Mouse (Mus musculus): ENCODE results near the gene Ftsj1. TPM values are rescaled to one million over a fixed set of nuclear protein-coding genes. Genes with fewer than 3 reads are reported as not detected.

Gene Ftsj1
- total and polyA plus RNA-seq, 2 experiments from 2014 or later = 40.0 to 44.9 TPM

DNA sequence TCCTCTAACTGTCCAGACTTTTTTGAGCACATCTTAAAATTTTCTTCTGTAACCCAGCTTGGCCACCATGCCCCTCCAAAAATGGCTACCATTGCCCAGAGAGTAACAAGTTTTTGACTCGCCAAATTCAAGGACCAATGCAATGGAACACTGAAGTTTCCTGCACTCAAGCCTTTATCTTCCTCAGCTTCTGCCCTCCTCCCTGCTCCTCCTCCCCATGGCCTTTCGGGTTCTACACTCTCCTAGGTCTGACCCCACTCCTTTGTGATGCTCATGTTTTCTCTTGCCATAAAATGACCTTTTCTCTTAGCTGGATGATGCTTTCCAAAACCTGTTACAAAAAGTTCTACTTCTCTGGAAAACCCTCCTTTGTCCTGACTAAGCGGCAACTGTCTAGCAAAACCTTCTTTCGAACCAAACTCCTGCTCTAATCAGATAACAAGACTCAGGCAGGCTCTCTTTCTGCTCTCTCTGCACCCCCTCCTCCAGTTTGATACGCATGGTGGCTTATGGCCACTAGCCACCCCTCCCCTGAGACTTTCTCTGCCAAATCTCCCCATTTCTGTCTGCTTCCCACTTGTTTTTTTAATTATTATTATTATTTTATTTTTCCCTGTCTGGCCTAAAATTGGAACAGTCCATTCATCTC lies 11.1 kb upstream of the Ftsj1 start:
- Histone ChIP-seq H3K9me3 (ENCODE audit: low read length) (no peaks in the 10 kb centered on the region), H3K4me3 (ENCODE audit: low read depth, low read length) (no peak overlapping the region), H3K36me3 (ENCODE audit: insufficient read depth) (no peaks in the 10 kb centered on the region), H3K27me3 (ENCODE audit: insufficient read depth, low read length) (no peaks in the 10 kb centered on the region), H3K4me1 (ENCODE audit: insufficient read depth) (no peaks in the 10 kb centered on the region), H3K27ac (ENCODE audit: low read depth, low read length) (no peak overlapping the region), H3K4me2 (ENCODE audit: low read depth) (no peak overlapping the region), H3K9ac (no peak overlapping the region)
- ATAC-seq = no peak
- DNase-seq = no peak
- no peak for TF ChIP-seq CTCF (IDR thresholded peaks at IDR 0.05; ENCODE audit: low read depth)
- 78% methylated on average over 5 of the region's 5 CpGs for WGBS

DNA sequence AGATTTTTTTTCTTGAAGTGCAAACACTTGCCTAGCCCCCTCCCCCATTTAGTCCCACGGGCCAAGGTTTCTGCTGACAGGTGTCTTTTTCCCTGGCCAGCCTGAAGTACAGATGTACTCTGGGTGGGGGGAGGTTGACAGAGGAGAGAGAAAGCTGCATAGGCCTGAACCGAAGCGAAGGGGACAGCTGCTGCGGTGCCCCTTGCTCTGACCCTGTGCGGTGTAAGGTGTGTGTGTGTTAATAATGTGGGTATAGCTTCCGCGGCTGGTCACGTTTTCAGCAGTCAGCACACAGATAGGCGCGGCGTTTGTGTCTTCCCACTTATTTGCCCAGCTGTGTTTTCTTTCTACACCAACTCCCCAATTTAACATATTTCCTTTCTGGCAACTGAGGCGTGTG lies 7.3 kb upstream of the Ftsj1 start:
- ATAC-seq (no peak), DNase-seq (no peak)
- no peak for TF ChIP-seq CTCF (IDR thresholded peaks at IDR 0.05; ENCODE audit: low read depth)
- Histone ChIP-seq H3K4me2 (ENCODE audit: low read depth) (no peak overlapping the region), H3K4me1 (ENCODE audit: insufficient read depth) (no peaks in the 10 kb centered on the region), H3K36me3 (ENCODE audit: insufficient read depth) (no peaks in the 10 kb centered on the region), H3K4me3 (ENCODE audit: low read depth, low read length) (no peak overlapping the region), H3K27me3 (ENCODE audit: insufficient read depth, low read length) (no peaks in the 10 kb centered on the region), H3K9ac (no peak overlapping the region), H3K9me3 (ENCODE audit: low read length) (no peaks in the 10 kb centered on the region), H3K27ac (ENCODE audit: low read depth, low read length) (no peak overlapping the region)
- 89% methylated on average over 12 of the region's 12 CpGs for WGBS

DNA sequence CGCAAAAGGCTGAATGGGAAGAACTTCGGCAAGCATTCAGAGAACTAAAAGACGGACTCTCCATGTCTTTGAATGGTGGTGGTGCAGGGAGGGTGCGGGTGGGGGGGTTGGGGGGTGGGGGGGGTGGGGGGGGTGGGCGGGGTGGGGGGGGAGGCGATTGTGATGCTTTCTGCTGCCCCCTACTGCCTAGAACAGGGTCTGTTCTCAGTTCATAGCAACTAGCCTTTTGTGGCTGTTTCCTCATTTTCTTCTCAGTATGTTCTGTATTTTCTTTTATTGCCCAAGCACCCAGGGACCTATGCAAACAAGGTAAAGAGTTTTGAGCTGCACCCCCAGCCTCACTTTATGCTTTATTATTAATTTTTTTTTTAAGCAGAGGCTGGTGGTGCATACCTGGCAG lies 3.6 kb upstream of the Ftsj1 start:
- Histone ChIP-seq H3K4me2 (ENCODE audit: low read depth) (no peak overlapping the region), H3K9ac (no peak overlapping the region), H3K27me3 (ENCODE audit: insufficient read depth, low read length) (no peaks in the 10 kb centered on the region), H3K9me3 (ENCODE audit: low read length) (no peaks in the 10 kb centered on the region), H3K36me3 (ENCODE audit: insufficient read depth) (no peaks in the 10 kb centered on the region), H3K4me3 (ENCODE audit: low read depth, low read length) (no peak overlapping the region), H3K27ac (ENCODE audit: low read depth, low read length) (no peak overlapping the region), H3K4me1 (ENCODE audit: insufficient read depth) (0 out of 2 replicates have a peak, but pooled peaks cover 7% of the 10 kb centered on the region)
- 26% methylated on average over 4 of the region's 6 CpGs for WGBS
- ATAC-seq (no peak), DNase-seq (no peak)
- TF ChIP-seq CTCF (IDR thresholded peaks at IDR 0.05; ENCODE audit: low read depth) = no peak

DNA sequence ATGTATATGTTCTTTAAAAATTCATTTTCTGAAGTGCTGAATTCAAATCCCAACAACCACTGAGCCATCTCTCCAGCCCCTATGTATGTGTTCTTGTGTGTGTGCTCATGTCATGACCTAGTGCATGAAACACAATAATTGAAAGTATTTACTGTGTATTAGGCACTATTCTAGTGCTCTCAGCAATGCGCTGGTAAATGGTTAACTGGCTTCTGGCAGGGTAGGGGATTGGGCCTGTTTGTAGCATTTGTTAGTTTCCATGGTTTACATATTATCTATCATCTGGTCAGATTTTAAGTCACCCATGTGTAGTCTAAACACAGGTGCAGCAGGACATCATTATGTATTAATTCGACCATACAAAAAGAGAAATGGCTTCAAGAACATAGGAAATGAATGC lies 1.5 kb upstream of the Ftsj1 start:
- 85% methylated on average over 2 of the region's 2 CpGs for WGBS
- DNase-seq = no peak
- ATAC-seq = no peak
- Histone ChIP-seq H3K9ac (no peak overlapping the region), H3K27ac (ENCODE audit: low read depth, low read length) (no peak overlapping the region), H3K4me2 (ENCODE audit: low read depth) (no peak overlapping the region), H3K9me3 (ENCODE audit: low read length) (no peaks in the 10 kb centered on the region), H3K36me3 (ENCODE audit: insufficient read depth) (no peaks in the 10 kb centered on the region), H3K27me3 (ENCODE audit: insufficient read depth, low read length) (no peaks in the 10 kb centered on the region), H3K4me1 (ENCODE audit: insufficient read depth) (0 out of 2 replicates have a peak, but pooled peaks cover 7% of the 10 kb centered on the region), H3K4me3 (ENCODE audit: low read depth, low read length) (no peak overlapping the region)
- TF ChIP-seq CTCF (IDR thresholded peaks at IDR 0.05; ENCODE audit: low read depth) = no peak

DNA sequence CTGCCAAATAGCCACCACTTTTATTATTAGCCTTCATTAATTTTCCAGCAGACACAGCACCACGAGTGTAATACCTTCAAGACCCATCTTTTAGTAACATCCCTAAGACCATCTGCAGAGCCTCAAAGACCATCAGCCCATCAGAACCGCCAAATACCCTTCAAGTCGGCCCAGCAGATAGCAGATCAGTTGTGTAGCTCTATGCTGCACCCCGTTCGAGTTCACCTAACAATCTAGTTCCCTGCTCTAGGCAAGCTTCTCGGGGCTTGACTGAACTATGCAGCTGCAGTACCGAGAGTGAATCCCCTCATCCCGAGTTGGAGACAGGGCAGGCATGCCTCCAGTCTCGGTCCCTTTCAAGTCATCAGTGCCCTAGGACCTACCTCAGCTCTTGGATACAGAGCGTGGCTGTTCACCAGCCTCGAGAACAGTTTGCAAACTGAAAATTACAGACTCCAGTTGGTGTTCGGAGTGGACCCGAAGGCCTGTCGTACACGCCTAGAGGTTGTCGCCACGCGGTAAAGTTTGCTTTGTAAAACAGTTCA lies 345 bp downstream of the Ftsj1 start:
- WGBS = 22% methylated on average over 18 of the region's 18 CpGs

DNA sequence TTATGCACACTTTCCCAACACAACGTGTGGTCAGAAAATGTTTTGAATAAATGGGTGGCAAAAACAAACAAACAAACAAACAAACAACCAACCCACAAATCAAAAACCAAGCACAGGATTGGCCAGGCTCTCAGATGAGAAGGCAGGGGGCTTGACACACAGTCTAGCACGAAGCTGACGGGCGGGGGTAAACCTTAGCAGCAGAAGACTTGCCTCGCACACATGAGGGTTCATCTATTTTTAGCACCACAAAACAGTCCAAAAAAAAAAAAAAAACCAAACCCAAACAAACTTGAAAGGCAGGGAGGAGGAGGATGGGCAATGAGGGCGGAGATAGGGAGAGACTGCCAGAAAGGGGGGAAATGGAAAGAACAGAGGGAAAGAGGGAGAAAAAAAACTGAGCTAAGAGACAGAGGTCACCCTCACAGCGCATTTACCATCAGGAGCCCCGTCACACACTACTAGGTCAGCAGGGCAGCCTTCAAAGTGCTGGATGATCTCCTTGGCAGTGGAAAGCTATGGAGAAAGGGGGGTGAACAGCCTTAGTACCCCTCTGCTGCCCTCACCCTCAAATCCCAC lies 3.6 kb downstream of the Ftsj1 start:
- no peak overlapping the region for H3K27ac ChIP-seq (ENCODE audit: low read depth, low read length)
- 89% methylated on average over 8 of the region's 8 CpGs for WGBS
- no peak for DNase-seq

More for the DNA sequence above, 345 bp downstream of the Ftsj1 start:
- H3K9me3 ChIP-seq (ENCODE audit: low read length) = no peaks in the 10 kb centered on the region
- no peaks in the 10 kb centered on the region for H3K36me3 ChIP-seq (ENCODE audit: insufficient read depth)
- no peak for TF ChIP-seq CTCF (IDR thresholded peaks at IDR 0.05; ENCODE audit: low read depth)
- DNase-seq = no peak
- peak overlapping the region; percentile 57 for H3K4me3 ChIP-seq (ENCODE audit: low read depth, low read length)
- H3K27me3 ChIP-seq (ENCODE audit: insufficient read depth, low read length) = no peaks in the 10 kb centered on the region
- ATAC-seq = peak; percentile 43
- H3K9ac ChIP-seq = peak overlapping the region; percentile 64
- 0 out of 2 replicates have a peak, but pooled peaks cover 7% of the 10 kb centered on the region for H3K4me1 ChIP-seq (ENCODE audit: insufficient read depth)
- H3K27ac ChIP-seq (ENCODE audit: low read depth, low read length) = peak overlapping the region; percentile 82; the same call in 1 of the 2 replicates
- H3K4me2 ChIP-seq (ENCODE audit: low read depth) = peak overlapping the region; percentile 52

DNA sequence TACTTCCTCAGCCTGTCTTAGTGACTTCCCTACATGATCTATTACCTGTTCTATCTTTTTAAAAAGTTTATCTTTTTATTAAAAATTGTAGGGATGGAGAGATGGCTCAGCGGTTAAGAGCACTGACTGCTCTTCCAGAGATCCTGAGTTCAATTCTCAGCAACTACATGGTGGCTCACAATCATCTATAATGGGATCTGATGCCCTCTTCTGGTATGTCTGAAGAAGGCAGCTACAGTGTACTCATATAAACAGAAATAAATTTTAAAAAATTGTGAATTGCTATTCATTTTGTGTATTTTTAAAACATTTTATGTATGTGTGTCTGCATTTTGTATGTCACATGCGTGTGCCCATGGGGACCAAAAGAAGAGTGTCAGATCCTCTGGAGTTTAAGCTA lies 4.5 kb downstream of the Ftsj1 start:
- H3K4me3 ChIP-seq (ENCODE audit: low read depth, low read length) = no peak overlapping the region
- H3K9ac ChIP-seq = no peak overlapping the region
- DNase-seq (no peak), ATAC-seq (no peak)
- no peak overlapping the region for H3K4me2 ChIP-seq (ENCODE audit: low read depth)
- H3K27me3 ChIP-seq (ENCODE audit: insufficient read depth, low read length) = no peaks in the 10 kb centered on the region
- 86% methylated on average over 2 of the region's 2 CpGs for WGBS
- H3K9me3 ChIP-seq (ENCODE audit: low read length) = no peaks in the 10 kb centered on the region
- no peak overlapping the region for H3K27ac ChIP-seq (ENCODE audit: low read depth, low read length)
- 0 out of 2 replicates have a peak, but pooled peaks cover 3% of the 10 kb centered on the region for H3K36me3 ChIP-seq (ENCODE audit: insufficient read depth)
- 0 out of 2 replicates have a peak, but pooled peaks cover 7% of the 10 kb centered on the region for H3K4me1 ChIP-seq (ENCODE audit: insufficient read depth)
- TF ChIP-seq CTCF (IDR thresholded peaks at IDR 0.05; ENCODE audit: low read depth) = 0 out of 2 replicates have a peak, but pooled peaks have one; percentile 16

More for the DNA sequence above, 3.6 kb downstream of the Ftsj1 start:
- Histone ChIP-seq H3K36me3 (ENCODE audit: insufficient read depth) (no peaks in the 10 kb centered on the region), H3K27me3 (ENCODE audit: insufficient read depth, low read length) (no peaks in the 10 kb centered on the region), H3K4me1 (ENCODE audit: insufficient read depth) (0 out of 2 replicates have a peak, but pooled peaks cover 7% of the 10 kb centered on the region), H3K4me2 (ENCODE audit: low read depth) (no peak overlapping the region), H3K9ac (no peak overlapping the region), H3K9me3 (ENCODE audit: low read length) (no peaks in the 10 kb centered on the region), H3K4me3 (ENCODE audit: low read depth, low read length) (no peak overlapping the region)
- no peak for ATAC-seq
- TF ChIP-seq CTCF (IDR thresholded peaks at IDR 0.05; ENCODE audit: low read depth) = no peak
